Mouse (Mus musculus): Measurements from ENCODE around the gene Riox1. TPM values are rescaled to one million over a fixed set of nuclear protein-coding genes. Genes with fewer than 3 reads are reported as not detected.
"Not testable (repeated sequence)": the region's sequence is repeated elsewhere in the genome, so short reads cannot be mapped to it uniquely, and the experiment has no call there.

Riox1 gene
- total RNA-seq (2014; fragmentation: Nextera tagmentation), result 13.0 and 18.5 TPM in 2 replicates
- total RNA-seq (2017), result 15.8 and 21.5 TPM in 2 replicates

DNA sequence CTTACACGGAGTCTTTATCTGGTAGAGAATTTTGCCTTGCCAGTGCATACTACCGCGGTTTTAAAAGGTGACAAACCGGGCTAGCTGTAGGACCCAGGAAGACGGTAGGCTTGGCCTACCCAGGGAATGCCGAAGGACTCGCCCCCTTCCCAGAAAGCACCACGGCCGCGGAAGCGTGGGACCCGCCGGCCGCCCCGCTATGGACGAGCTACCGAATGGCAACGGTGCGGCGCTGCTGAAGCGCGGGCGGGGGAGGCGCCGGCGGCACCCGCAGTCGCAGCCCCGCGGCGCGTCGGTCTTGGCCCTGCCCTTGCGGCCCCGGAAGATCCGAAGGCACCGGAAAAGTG lies at the start of gene Riox1:
TSS of gene Riox1 (plus strand) at position 116 of the 347 bp plus-strand sequence.
- peak; percentile 68 for ATAC-seq (replicated peaks; ENCODE audit: poor library complexity, severe bottlenecking)

DNA sequence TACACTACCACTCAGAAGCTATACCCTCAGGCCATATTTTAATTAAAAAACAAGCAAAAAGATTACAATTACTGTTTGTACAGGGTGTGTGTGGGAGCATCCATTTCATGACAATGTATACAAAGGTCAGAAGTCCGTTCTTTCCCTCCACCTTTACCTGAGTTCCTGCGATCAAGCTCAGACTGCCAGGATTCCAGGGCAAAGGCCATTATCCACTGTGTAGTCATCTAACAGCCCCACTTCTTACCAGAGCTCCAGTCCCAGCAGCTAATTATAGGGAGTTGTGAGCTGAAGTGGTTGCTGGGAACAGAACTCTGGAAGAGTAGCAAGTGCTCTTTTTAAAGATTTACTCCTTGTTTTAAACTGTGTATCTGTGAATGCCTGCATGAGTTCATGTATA lies 40.0 kb upstream of the Riox1 start:
- ATAC-seq (replicated peaks; ENCODE audit: poor library complexity, severe bottlenecking), result no peak

DNA sequence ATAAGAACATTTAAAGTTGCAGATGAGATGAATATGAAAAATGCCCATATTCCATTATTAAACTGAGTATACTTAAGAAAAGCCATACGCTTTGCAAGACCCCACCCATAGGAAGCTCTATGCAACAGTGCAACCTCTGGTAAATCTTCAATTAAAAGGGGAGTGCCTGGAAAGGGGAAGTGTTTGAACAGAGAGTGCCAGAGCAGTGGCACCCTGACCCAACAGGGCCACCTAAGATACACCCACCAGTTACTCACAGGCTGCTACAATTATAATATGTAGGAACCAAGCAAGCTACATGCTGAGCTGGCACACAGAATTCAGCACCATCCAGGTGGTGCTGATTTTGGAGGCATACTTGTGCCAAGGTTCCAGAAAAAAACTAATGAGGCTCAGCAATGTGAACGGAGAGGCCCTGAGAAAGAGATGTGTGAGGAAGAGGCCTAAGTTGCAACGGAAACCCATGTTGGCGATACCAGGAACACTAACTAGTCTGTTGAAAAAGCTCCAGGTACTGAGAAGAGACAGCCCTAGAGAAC lies 36.1 kb upstream of the Riox1 start:
- ATAC-seq (replicated peaks; ENCODE audit: poor library complexity, severe bottlenecking), result peak; percentile 98

DNA sequence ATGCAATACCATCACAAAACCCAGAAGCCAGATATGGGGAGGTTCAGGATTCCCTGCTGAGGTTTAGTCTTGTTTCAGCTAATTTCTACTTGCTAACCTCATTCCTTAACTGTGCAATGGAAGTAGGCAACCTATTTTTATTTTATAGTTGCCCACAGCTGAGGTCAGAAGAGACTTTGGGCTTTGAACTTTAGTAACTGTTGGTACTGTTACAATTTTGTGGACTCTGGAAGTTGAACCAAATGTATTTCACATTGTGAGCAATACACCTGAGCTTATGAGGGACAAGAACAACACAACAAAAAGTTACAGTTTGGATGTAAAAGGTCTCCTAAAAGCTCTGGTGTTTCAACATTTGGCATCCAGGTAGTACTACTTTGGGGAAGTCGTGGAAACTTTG lies 35.6 kb upstream of the Riox1 start:
- no peak for ATAC-seq (replicated peaks; ENCODE audit: poor library complexity, severe bottlenecking)

DNA sequence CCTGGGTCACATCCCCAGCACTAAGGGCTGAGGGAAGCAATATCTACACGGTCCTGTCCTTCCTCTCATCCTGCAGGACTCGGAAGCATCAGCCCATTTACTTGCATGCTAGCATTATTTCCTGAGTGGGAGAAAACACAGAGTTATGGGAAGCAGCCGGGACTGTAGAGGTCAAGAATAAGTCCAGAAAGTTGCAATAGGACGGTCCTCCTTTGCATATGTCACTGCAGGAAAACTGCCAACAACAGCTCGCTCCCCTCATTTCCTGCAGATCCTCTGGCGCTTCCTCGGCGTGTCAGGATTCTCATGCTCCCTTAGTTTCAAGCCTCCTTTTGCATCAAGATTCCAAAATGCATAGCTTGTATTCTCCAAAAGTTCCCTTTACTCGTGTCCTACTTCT lies 33.5 kb upstream of the Riox1 start:
- no peak for ATAC-seq (replicated peaks; ENCODE audit: poor library complexity, severe bottlenecking)

DNA sequence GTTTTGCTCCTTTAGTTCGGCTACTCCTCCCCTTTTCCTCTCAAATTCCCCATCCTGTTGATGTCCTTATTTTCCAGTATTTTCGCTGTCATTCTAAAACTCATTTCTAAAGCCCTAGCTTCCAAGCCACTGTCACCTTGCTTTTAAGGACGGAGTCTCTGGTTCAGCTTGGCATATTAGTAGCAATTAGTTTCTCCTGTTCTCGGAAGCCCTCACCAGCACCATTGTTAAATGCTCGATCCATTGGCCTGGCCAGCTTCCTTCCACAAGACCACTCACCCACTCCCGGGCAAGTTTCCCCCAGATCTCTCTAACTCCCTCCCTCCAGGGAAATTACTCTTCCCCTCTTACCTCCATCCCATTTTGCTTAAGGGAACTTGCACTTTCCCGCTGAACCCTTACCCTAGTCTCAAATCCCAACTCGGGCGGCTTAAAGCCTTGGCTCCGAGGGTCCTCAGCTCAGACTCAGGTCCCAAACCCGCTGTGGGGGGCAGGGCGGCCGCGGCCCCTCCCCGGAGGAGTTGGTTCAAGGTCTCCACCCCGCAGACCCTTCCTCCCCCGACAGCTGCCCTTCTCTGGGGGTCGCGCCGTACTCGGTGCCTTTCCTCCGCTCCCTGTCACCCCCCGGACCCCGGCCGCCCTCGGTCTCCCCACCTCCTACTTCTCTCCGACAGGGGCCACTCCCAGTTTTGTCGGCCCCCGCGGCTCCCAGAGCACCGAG lies 29.5 kb upstream of the Riox1 start:
- ATAC-seq (replicated peaks; ENCODE audit: poor library complexity, severe bottlenecking), result no peak

DNA sequence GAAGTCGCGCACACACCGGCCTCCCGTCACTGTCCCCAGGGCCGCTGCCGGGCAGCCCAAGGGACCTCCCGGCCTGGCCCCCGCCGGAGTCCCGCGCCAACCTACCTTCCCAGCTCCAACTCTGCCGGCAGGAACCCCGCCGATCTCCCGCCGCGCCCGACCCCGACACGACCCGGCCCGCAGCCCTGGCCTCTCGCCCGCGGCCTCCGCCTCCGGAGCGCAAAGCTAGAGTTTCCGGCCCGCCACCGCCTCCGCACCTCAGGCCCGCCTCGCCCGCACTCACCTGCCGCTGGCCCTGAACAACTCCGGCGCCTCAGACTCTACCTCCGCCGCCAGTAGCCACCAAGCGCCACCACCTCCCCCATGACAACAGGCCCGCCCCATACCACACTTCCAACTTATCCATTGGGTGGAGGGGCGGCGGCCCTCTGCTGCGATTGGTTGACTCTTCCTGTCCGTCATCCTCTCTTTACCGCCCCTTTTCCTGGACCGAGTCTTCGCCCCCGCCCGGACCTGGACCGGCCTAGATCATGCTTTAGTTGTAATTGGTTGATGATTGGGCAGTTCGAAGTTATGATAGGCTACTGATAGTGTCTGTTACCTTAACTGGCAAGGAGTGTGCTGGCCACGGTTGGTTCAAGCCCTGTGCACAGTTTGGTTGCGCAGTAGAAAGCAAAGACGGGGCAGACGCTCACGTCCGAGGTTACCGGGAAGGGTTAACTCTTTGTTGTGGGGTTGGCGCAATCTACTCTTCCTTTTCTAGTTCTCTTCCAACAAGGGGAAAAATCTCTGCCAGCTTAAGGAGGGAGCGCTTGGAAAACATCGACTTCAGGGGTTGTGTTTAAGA lies 28.6 kb upstream of the Riox1 start, which contains the start of gene Numb:
TSS of gene Numb (minus strand) at position 400 of the 847 bp plus-strand sequence.
- peak; percentile 98 for ATAC-seq (replicated peaks; ENCODE audit: poor library complexity, severe bottlenecking)

DNA sequence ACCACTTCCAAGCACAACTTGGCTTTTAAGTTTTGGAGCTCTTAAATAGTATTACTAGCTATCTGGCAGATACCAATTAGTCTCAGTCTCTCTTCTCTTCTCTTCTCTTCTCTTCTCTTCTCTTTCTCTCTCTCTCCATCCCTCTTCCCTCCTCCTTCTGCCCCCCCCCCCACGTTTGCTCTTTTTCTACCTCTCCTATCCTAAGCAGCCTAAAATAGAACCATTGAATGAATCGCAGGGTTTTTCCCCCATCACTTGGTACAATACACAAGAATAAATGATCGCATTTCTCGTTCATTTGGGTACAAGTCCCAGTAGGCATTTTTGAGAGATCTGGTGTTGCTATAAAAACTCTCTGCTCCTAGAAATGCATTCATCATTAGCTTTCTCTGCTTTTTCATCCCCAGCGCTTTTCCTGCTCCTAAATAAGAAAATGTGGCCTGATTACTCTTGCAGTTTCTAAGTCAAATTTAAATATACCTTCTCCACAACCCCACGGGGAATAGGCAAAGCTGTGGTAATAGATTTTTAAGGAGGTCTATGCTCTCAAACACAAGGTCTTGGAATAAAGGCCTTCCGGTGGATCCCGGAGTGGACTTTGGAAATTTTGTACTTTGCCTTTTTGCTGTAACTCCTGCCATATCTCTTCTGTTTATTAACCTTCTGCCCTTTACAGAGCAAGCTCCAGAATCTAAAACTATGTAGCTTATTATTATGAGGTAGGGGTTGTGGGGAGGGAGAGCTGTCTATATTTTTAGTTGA lies 27.5 kb upstream of the Riox1 start:
- ATAC-seq (replicated peaks; ENCODE audit: poor library complexity, severe bottlenecking), result no peak

DNA sequence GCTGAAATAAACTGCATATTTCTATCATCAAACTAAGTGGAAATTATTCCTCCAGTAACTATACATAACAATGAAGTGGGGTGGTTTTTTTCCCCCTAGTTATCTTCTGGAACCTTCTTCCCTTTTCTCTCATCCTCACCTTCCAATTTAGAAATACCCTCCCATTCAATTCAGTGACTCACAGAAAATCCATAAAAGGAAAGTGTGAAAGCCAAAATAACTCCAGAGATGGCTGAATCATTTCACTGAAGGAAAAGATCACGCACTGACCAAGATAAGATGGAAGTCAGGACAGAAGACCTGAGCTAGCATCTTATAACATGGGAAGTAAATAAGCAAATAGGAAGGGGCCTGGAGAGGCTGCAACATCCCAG lies 26.9 kb upstream of the Riox1 start:
- no peak for ATAC-seq (replicated peaks; ENCODE audit: poor library complexity, severe bottlenecking)

DNA sequence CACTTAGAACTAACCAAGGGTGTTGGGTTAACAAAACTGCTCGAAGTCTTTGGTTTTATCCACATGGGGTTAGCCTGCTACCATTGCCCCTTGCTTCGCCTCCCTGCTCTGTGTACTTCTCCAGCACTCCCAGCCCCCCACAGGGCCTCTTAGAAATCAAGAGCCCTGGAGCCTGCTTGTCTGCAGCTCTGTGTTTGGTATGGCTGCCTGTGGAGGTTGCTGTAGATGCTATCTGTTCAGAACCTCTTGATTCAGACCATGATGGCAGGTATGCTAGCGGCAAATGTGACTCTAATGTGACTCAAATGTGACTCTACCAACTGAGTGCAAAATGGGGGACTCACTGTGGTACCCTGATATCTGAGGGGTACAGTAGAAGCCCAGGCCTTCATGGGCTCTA lies 26.1 kb upstream of the Riox1 start:
- no peak for ATAC-seq (replicated peaks; ENCODE audit: poor library complexity, severe bottlenecking)

DNA sequence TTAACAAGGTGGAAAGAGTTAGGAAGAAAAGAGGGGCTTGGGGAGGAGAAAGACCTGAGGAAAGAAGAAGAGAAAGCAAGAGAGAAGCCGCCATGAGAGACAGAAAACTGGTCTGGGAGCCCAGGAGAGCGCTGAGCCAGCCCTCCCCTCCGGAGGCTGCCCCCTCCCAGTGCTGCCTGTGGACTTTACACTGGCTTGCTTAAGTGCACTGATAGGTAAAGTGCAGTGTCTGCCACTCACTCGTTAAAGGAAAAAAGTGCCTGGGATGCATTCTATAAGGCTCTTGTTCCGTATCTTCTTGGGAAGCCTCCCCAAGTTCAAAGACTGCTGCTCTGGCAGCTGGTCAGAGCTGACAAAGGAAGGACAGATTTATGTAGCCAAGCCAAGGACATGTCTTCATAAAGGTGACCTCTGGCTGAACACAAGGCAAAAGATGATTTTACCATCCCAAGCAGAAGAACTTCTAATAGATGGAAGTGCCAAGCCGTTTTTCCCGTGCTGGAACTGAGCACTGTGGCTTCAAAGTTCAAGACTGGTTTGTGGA lies 25.2 kb upstream of the Riox1 start:
- ATAC-seq (replicated peaks; ENCODE audit: poor library complexity, severe bottlenecking), result no peak

DNA sequence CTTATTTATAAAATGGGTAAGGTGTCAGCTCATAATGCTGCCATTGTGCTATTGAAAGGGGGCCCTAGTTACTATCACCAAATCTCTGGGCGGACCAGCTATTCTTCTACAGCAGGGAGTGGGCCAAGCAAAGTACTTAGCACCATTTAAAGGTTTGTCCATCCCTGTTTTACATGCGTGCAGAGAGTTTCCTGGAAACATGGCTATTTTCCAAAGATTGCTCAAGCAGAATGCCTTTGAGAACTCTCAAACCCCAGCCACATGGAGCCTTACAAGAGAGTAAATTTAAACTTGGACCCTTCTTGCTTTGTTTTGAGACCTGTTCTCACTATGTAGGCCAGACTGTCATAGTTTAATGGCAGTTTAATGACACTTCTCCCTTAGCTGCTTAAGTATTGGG lies 24.3 kb upstream of the Riox1 start:
- ATAC-seq (replicated peaks; ENCODE audit: poor library complexity, severe bottlenecking), result no peak

DNA sequence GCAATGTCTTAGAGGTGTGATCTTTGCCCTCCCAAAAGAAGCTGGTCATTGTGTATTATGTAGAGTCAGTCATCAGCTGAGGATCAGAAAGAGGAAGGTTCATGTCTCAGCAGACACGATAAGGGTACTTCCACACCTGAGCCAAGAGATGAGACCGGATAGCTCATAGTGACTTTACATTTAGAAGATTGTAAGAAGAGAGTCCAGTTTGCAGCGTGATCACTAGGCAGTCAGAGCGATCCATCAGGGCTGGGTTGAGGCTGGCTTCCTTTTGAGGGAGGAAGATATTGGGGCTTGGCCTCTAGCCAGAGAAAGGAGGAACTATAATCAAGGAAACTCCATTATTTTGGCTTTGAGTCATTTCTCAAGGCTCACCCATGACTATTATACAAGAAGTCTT lies 22.7 kb upstream of the Riox1 start:
- peak; percentile 45 for ATAC-seq (replicated peaks; ENCODE audit: poor library complexity, severe bottlenecking)

DNA sequence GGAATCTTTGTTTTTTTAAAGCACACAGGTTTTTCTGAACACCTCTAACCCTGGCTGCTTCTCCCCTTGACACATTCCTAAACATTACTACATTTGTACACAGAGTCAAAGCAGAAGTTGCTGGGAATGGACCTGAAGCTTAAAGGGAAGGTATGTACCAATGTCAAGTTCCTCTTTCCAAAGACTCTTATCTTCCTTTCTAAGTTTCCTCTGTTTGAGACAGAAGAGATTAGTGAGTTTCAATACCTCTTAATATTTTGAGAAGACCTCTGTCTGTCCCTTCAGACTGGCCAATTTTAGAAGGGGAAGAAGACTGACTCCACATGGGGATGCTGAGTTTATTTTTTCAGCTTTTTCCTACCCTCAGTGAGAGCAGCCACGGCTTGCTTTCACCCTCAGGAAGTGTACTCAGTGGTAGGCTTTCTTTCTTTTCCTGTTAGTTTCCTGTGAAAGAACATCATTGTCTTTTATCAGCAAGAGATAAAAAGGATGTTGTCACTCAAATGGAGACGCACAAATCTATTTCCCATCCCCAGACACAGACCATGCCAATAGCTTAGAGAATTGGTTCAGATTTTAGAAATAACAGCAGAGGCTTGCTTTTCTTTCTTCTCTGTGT lies 21.1 kb upstream of the Riox1 start:
- peak; percentile 92 for ATAC-seq (replicated peaks; ENCODE audit: poor library complexity, severe bottlenecking)

DNA sequence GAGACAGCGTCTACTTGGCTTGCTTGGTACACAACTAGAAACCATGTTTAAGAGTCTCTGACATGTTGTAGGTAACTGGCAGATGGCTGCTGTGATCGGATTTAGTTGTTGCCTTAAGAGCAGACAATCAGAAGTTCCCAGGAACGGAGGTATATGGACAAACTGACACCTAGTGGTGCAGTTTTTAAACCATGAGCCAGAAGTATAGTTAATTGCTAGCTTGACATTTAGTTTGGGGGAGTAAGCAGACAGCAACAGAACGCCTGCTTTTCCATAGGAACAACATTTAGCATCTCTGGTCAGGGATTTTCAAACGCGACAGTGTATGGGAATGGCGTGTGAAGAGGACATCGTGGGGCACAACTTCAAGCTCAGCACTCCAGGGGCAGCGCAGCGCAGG lies 12.8 kb upstream of the Riox1 start:
- ATAC-seq (replicated peaks; ENCODE audit: poor library complexity, severe bottlenecking), result no peak

DNA sequence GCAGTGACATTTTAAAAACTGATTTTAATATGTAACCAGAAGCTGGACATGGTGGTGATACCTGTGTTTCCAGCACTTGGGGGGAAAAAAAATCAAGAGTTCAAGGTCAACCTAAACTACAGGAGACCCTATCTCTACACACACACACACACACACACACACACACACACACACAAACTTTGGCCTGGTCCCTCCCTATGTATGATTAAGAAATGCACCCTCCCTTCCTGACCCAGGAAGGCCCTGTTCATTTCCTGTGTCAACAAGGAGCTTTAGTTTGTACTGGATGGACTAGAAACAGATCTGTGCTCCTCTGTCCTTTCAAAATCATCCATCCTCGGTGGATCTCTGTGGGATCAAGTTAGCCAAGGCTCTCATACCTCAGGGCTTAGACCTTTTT lies 11.8 kb upstream of the Riox1 start:
- not testable (repeated sequence) for ATAC-seq (replicated peaks; ENCODE audit: poor library complexity, severe bottlenecking)

DNA sequence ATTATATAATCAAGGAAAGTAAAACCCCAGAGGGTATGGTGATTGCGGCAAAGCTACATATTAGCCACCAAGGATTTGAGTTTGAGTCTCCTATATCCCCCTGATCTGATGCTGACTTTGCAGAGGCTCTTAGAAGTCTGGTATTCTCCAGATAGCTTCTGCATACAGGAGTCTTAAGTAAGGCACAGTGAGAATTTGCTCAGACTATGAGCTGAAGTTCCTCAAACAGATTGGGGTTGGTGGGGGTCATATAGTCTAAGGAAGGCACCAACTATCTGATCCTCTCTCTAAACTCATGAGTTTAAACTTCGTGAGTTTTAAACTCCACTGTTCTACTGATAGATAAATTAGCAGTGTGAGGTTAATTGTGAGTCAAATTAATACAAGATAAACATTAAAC lies 11.1 kb upstream of the Riox1 start:
- ATAC-seq (replicated peaks; ENCODE audit: poor library complexity, severe bottlenecking), result 0 out of 2 replicates have a peak, but pooled peaks have one; percentile 27

DNA sequence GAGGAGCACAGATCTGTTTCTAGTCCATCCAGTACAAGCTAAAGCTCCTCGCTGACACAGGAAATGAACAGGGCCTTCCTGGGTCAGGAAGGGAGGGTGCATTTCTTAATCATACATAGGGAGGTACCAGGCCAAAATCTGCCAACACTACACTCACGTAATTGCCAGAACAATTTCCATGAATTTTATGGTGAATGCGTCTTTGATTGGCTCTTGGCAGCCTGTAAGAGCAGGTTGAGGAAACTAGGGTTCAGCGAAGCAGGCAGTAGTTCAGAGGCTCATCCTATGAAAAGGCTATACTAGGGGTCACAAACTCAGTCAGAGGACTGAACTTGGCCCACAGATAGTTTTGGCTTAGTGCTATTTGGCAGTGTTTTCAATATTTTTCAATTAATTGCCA lies 10.4 kb upstream of the Riox1 start:
- peak; percentile 46; the same call in 1 of the 2 replicates for ATAC-seq (replicated peaks; ENCODE audit: poor library complexity, severe bottlenecking)

DNA sequence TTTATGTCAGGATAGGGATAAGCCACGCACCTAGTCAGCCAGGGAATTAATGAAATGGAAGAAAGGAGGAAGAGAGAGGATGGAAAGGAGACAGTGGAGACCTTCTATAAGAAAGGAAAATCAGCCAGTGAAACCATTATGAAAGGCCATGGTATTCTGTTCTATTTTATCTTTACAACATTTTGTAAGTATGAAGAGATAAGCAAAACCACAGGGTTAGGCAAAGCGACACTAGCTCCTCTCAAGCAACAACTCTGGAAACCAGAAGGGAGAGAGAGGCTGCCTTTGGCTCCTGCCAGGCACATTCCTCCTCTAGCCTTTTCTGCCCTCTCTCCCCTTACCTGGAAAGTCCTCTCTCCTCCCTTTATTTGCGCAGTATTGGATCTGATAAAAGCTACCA lies 8.5 kb upstream of the Riox1 start:
- no peak for ATAC-seq (replicated peaks; ENCODE audit: poor library complexity, severe bottlenecking)

DNA sequence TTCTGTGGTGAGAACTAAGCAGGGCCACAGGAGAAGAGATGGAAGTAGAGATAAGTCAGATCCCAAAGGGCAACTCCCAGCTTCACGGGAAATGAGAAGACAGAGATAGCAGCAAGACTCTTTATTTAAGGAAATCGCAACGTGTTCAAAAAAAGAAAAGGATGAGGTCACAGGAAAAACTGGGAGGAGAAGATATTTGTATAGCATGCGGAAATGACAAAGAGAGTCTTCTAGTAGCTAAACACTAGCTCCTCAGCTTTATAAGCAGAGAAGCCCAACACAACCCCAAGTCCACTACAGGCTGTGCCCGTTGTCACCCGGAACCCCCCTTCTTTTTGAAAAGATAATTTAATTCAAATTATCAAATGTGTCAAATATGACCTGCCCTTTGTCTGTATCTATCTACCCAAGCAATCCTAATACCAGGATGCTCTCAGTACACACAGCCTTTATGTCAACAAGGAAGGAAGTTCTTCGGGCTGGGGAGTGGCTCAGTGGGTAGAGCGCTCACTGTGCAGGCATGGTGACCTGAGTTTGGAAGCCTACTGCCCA lies 3.1 kb upstream of the Riox1 start:
- ATAC-seq (replicated peaks; ENCODE audit: poor library complexity, severe bottlenecking), result no peak

Measured in granulocyte monocyte progenitor cell, adult 5-6 weeks (primary cell).